Mouse (Mus musculus): ENCODE measurements around the gene Capn12.
A peak's percentile ranks its signal among the peaks of the same experiment; 100 is the strongest.
"Not testable (repeated sequence)": the region's sequence is repeated elsewhere in the genome, so short reads cannot be mapped to it uniquely, and the experiment has no call there.

Capn12 gene

DNA sequence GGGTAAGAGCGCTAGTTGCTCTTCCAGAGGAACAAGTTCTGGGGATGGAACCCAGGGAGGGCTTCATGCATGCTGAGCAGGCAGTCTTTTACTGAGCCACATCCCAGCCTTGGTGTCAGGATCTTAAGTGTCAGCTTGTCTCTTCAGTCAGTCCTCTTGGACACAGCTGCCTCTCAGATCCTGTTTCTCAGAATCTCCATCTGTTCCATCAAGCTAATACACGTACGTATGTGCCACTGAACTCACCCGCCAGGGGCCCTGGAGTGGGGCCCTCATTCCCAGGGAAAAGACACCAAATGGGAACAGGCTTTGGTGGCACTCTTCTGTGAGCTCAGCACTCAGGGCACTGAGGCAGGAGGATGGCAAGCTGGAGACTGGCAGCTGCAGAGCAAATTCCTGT is 3.4 kb upstream of the Capn12 start:
- DNase-seq (ENCODE audit: low read depth, low spot score): no peak

DNA sequence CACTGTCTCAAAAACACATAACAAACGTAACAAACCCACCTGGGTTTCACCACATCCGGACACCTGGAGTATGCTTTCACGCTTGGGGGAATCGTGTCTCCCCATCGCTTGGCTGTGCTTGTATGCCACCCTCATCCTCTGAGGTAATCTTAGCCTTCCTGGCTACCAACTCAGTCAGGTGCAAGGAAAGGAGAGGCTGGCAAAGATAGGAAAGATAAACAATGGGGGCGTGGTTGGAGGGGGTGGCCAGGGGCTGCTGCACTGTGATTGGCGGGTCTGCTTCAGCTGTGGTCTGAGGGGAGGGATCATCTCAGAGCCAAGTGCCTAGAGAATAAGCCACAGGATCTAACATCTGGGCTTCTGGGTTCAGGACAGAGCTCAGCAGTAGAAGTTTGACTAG is 1.6 kb upstream of the Capn12 start:
- DNase-seq (ENCODE audit: low read depth, low spot score): no peak

DNA sequence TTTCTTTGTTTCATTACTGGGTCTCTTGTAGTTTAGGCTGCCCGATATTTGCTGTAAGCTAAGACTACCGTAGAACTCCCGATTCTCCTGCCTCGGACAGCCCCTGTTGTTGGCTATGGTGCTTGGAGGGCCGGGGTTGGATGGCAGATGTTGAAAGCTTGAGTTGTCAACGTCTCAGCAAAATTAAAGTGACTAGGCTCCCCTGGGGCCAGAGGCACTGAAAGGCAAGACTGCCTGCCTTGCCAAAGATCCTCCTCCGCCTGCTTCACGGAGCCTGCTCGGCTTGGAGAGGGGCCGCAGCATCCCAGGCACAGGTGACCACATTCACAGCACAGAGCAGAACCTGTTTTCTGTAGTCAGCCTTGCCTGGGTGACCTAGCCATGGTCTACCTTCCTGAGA is 668 bp upstream of the Capn12 start:
- no peak for DNase-seq (ENCODE audit: low read depth, low spot score)

- DNase-seq (ENCODE audit: low read depth, low spot score): no peak
Measured at GRCm38 (mm10) chr7:28883039-28883438, 1.8 kb downstream of the Capn12 start.

DNA sequence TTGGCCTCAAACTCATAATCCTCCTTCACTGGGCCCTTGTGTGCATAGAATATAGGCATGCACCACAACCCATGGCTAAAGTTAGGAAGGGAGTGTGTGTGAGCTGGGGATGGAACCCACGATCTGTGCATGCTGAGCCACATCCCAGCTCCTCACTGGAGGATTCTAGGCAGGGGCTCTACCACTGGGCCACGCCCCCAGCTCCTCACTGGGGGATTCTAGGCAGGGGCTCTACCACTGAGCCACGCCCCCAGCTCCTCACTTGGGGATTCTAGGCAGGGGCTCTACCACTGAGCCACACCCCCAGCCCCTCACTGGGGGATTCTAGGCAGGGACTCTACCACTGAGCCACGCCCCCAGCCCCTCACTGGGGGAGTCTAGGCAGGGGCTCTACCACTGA is 2.5 kb downstream of the Capn12 start:
- not testable (repeated sequence) for DNase-seq (ENCODE audit: low read depth, low spot score)

- DNase-seq (ENCODE audit: low read depth, low spot score): no peak
Measured at GRCm38 (mm10) chr7:28886486-28886885, 5.3 kb downstream of the Capn12 start.

GRCm38 (mm10) chr7:28888701-28889161 is 7.5 kb downstream of the Capn12 start:
- no peak for DNase-seq (ENCODE audit: low read depth, low spot score)

GRCm38 (mm10) chr7:28892601-28893000 is 11.4 kb downstream of the Capn12 start:
- no peak for DNase-seq (ENCODE audit: low read depth, low spot score)

DNA sequence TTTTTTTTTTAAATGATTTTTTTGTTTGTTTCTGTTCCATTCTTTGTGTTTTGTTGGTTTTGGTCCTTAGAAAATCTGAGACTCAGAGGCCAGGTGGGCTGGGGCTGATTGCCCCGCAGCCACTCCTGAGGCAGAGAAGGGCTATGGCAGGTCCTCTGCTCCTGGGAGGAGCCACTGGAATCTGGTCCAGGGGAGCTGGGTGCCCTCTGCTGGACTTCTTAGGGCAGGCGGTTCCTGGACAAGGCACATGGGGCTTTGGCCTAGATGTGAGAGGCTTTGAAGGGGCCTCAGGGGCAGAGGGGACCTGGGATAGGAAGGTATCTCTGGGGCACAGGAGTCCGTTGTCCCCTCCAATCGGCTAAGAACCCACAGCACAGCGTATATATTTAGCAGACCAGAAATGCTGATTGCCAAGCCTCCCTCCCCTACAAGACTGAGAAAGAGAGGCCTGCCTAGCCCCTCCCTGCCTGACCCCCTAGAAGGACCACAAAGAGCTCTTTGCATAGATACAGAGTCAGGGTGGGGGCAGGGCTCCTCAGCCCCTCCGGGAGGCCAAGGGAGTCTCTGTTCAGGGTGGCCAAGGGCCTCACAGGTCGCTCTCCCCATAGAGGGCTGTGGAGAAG is 12.5 kb downstream of the Capn12 start:
- peak; percentile 68 for DNase-seq (ENCODE audit: low read depth, low spot score)

DNA sequence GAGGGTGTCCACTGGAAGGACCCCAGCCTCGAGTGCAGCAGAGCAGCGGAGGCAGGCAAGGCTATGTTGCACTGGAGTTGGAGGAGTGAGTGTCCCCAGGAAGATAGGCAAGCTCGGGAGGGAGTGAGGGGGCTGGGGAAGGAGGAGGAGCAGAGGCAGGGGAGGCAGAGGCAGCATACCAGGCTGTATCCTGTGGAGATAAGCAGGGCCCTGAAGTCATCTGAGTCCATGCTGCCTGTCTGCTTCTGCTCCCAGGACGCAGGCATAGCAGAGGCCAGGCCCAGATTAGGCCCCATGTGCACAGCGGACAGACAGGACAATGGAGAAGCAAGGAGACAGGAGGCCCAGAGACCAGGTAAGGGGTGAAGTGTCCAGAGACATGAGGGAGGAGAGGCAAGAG is 13.7 kb downstream of the Capn12 start:
- DNase-seq (ENCODE audit: low read depth, low spot score): no peak

DNA sequence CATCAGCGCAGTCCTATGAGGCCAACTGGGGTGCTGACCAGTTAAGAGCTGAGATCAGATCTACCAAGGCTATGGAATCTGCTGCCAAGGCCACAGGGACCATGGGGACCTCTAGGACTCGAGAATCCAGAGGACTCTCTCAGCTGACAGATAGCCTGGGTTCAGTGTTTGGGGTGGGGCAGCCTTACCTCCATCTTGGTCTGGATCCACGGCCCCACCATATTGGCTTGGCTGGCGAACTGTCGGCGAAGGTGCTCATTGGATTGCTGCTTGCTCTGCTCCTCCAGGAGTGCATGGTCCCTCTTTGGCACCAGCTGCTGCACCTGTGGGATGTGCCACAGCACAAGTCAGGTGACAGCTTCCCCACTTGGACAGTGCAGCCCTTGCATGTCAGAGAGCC is 16.4 kb downstream of the Capn12 start:
- DNase-seq (ENCODE audit: low read depth, low spot score): no peak

GRCm38 (mm10) chr7:28899972-28900371 is 18.8 kb downstream of the Capn12 start:
- no peak for DNase-seq (ENCODE audit: low read depth, low spot score)

DNA sequence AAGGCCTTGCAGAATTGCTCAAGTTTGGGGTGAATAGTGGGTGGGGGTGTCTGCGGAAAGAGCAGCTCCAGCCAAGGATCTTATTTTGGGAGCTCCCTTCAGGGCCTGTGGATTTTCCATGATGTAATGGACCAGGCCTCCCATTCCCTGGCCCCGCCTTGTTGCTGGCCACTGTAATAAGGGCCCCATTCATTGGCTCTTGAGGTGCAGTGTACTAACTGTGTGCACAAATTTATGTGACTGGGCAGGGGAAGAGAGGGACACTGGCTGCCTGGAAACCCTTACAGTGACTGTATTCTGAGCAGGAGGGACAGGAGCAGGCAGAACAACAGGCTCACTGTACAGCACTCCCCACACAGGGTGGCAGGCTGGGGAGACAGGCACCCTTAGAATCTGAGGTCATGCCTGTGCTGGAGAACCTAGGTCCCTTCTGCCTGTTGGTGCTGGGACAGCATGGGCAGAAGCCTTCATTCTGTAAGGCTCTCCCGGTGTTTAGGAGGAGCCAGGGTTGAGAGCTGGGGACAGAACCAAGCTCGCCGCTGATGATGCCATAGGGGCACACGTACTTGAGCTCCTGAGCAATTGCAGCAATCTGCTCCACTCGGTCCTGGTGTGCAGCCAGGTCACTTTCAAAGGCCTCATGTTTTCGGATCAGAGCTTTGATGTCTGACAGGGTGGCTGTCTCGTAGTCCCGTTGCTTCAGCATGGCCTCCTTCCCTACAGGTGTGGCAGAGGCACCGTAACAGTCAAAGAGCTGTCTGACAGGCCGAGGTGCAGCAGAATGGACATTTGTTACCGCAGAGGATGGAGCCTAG is 20.3 kb downstream of the Capn12 start:
- no peak for DNase-seq (ENCODE audit: low read depth, low spot score)

GRCm38 (mm10) chr7:28902180-28902579 is 21.0 kb downstream of the Capn12 start:
- no peak for DNase-seq (ENCODE audit: low read depth, low spot score)

DNA sequence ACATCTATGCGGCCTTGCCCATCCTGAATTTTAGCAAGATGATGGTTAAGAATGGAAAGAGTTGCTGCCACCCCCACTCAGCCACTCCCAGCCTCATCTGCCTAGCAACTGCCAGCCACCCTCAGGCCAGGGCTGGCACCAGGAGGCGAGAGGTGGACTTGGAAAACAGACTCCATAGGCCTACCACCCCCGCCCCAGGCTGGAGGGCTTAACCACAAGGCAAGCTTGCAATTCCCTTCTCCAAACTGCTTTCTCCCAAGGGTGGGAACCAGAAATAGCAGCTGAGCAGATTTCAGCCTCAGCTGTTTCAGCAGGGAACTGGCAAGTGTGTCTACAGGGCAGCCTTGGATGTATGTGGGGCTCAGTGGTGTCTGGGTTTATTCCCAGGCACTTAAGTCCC is 21.6 kb downstream of the Capn12 start:
- no peak for DNase-seq (ENCODE audit: low read depth, low spot score)

DNA sequence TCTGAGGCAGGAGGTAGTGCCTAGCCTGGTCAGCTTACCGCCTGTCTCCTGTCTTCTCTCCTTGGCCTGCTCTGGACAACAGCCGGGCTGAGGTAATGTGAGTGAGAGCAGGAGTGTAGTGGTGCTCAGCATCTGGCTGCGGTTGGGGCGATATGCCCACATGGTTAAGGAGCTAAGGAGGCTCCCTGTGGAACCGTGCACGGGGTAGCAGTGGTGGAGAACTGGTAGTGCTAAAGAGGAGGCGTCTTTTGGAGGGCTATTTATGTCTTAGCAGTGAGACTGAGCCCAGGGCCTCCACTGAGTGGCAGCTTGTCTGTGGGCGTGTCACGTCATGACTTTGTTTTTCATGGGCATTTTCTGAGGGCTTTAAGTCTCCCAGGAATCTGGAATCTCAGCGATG is 22.6 kb downstream of the Capn12 start:
- no peak for DNase-seq (ENCODE audit: low read depth, low spot score)

- DNase-seq (ENCODE audit: low read depth, low spot score): no peak
Measured at GRCm38 (mm10) chr7:28907195-28907594, 26.0 kb downstream of the Capn12 start.

- no peak for DNase-seq (ENCODE audit: low read depth, low spot score)
Measured at GRCm38 (mm10) chr7:28911632-28912031, 30.4 kb downstream of the Capn12 start.

GRCm38 (mm10) chr7:28913171-28913570 is 31.9 kb downstream of the Capn12 start:
- DNase-seq (ENCODE audit: low read depth, low spot score): no peak

- DNase-seq (ENCODE audit: low read depth, low spot score): no peak
Measured at GRCm38 (mm10) chr7:28916491-28916890, 35.3 kb downstream of the Capn12 start.

- no peak for DNase-seq (ENCODE audit: low read depth, low spot score)
Measured at GRCm38 (mm10) chr7:28917503-28918426, 36.5 kb downstream of the Capn12 start.

GRCm38 (mm10) chr7:28918540-28918939 is 37.3 kb downstream of the Capn12 start:
- no peak for DNase-seq (ENCODE audit: low read depth, low spot score)
